Mouse (Mus musculus) WW6 (cell line): ENCODE measurements around the gene Med16.
"Not testable (repeated sequence)": the region's sequence is repeated elsewhere in the genome, so short reads cannot be mapped to it uniquely, and the experiment has no call there.

Source experiments
- DNase-seq: peaks from one replicate; pipeline ENCODE4 v3.0.0-alpha.2; 2013; ENCODE audit warnings: low read depth, low spot score

Gene Med16

DNA sequence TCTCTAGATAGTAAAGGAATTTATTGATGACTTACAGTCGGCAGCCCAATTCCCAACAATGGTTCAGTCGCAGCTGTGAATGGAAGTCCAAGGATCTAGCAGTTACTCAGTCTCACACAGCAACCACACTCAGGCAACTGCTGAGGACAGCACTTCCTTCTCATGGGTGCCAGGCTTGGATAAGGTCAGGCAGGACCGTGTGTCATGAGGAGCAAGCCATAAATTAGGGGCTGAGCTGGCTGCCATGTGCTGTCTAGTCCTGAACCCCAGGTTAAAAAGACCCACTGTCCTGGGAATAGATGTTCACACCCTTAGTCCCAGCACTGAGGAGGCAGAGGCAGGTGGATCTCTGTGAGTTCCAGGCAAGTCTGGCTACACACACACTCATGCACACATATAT, 23.8 kb downstream of the Med16 start:
- not testable (repeated sequence) for DNase-seq

DNA sequence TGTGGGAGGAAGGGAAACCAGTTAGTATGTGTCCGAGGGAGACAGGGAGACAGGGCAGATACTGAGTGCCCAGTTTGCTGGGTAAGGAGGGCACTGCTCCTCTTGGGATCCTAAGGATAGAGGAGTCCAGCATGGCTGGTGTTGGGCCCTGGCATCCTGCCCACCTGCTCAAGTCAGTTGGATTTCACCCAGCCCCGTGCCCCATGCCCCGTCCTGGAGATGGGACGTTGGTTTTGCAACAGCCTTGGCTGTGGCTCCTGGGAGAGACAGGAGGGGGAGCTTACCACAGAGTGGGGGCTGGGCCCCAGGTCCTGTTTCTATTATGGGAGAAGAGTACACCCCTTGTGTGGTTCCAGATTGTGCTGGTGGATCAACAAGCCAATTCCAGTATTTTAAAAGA, 24.3 kb downstream of the Med16 start:
- no peak for DNase-seq

GRCm38 (mm10) chr10:79883297-79884084, 25.2 kb downstream of the Med16 start:
- DNase-seq: peak; percentile 52

DNA sequence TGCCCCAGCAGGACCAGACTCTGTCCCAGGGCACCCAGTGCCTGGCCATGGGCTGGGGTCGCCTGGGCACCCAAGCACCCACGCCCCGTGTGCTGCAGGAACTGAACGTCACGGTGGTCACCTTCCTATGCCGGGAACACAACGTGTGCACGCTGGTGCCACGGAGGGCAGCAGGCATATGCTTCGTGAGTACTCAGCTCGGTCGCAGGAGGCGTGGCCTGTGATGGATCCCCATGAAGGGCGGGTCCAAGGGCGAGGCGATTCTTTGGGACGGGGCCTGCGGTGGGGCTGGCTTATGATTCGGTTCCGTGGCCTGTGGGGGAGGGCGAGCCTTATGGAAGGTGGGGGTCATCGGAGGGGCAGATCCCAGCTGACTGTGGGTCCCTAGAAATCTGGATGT, 26.7 kb downstream of the Med16 start:
- no peak for DNase-seq

- peak; percentile 49 for DNase-seq
These were observed 28.0 kb downstream of the Med16 start for GRCm38 (mm10) chr10:79880721-79881120.

GRCm38 (mm10) chr10:79879527-79879926, 29.2 kb downstream of the Med16 start:
- no peak for DNase-seq

DNA sequence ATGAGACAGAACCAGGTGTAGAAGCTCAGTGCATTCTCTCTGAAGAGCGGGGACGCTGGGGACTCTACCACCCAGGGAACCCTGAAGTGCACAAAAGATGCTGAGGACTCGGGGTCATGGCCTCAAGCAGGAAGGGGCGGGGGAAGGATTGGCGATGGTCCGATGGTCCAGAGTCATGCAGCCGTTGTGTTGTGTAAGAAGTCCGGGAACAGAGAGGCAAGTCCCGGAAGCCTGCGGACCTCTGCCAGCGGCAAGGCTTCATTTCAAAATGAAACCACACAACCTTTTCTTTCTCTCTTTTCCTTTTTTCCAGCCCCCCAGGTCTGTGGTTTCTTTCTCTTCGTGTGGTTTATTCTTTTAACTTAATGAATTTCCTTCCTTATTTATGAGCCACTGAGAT, 31.0 kb downstream of the Med16 start:
- DNase-seq: no peak

DNA sequence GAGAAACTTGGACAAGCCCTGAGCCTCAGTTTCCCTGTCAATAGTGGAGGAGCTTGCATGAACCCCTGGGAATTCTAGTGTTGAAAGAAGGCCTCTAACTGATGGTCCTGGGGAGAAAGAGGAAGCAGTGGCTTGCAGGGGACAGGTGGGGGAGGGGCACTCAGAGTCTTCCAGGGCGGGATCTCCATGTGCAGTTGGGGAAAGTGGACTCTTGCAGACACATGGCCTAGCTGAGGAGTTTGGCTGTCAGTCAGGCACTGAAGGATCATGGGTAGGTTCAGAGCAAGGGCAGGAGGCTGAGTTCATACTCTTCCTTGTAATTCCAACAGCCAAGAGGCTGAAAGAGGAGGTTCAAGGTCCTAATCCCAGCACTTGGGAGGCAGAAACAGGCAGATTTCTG, 31.5 kb downstream of the Med16 start:
- no peak for DNase-seq

GRCm38 (mm10) chr10:79874290-79874862, 34.3 kb downstream of the Med16 start, which contains the start of the genes Prtn3 and Plppr3:
Gene Prtn3, plus strand, starts transcription at chr10:79874476.
Gene Plppr3, minus strand, starts transcription at chr10:79874634.
- DNase-seq: no peak

GRCm38 (mm10) chr10:79873715-79874289, 34.9 kb downstream of the Med16 start:
- no peak for DNase-seq

- DNase-seq: no peak
These were observed 35.4 kb downstream of the Med16 start for GRCm38 (mm10) chr10:79873313-79873712.

DNA sequence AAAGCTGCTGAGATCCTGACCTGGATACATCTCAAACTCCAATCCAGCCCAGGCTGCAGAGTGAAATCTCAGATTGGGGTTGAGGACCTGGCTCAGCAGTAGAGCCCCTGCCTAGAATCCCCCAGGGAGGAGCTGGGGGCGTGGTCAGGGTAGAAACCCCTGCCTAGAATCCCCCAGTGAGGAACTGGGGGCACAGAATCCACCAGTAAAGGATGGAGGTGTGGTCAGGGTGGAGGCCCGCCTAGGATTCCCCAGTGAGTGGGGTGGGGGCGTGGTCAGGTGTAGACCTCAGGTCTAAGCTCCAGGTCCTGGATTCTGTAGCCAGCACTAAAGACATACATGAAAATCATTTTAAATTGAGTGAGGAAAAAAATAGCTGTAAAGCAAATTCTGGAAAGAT, 35.9 kb downstream of the Med16 start:
- DNase-seq: no peak

GRCm38 (mm10) chr10:79871845-79872244, 36.9 kb downstream of the Med16 start:
- no peak for DNase-seq

DNA sequence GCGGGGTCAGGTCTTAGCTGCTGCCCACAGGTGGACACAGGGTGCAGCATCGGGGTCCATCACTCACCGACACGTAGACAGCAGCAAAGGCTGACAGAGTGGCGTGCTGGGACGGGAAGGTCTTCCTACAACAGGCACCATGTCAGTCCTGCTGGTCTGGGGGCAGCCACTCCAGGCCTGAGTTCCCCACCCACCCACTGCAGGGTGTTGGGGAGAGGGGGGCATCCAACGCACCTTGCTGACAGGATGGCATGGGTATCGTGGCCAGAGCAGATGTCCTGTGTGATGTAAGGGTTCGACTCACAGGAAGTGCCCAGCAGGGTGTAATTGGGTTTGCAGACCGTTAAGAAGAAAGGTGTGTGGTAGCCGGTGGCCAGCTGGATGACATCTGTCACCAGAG, 42.1 kb downstream of the Med16 start:
- DNase-seq: no peak

DNA sequence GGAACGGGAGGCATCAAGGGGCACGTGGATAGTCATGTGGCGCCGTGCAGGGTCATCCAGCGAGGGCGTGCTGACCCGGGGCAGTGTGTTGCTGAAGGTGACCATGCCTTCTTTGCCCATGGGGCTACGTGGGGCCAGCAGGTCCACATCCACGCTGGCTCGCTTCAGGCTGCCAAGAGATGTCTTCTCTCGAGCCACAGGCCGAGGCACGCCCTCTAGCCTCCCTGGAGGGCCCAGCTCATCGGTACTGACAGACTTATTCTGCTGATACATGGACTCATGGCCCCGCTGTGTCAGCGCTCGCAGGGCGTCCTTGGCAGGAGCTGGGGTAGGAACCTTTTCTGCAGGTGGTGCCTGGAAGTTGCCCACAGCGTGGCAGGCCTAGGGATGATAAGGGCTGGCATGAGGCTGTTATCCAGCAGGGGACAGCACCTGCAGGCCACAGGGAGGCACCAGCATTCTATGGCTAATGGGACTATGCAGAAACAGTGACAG, 42.9 kb downstream of the Med16 start:
- DNase-seq: no peak

DNA sequence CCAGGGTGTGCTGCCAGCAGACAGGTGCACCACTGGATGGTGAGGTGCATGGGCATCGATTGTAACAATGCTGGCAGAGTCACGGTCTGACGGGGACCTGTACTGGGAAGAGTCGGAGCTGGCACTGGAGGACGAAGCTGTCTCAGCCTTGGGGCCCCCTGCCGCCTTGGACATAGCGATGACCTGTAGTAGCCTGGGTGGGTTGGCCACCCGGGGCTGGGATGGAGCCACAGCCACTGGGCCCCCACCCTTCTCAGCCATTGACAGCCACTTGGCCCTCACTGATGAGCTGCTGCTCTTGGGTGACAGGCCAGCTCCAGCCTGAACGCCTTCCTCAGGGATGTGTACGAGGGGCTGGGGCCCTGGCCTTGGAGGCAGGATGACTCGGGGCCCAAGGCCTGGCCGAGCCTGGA, 43.5 kb downstream of the Med16 start:
- DNase-seq: no peak

DNA sequence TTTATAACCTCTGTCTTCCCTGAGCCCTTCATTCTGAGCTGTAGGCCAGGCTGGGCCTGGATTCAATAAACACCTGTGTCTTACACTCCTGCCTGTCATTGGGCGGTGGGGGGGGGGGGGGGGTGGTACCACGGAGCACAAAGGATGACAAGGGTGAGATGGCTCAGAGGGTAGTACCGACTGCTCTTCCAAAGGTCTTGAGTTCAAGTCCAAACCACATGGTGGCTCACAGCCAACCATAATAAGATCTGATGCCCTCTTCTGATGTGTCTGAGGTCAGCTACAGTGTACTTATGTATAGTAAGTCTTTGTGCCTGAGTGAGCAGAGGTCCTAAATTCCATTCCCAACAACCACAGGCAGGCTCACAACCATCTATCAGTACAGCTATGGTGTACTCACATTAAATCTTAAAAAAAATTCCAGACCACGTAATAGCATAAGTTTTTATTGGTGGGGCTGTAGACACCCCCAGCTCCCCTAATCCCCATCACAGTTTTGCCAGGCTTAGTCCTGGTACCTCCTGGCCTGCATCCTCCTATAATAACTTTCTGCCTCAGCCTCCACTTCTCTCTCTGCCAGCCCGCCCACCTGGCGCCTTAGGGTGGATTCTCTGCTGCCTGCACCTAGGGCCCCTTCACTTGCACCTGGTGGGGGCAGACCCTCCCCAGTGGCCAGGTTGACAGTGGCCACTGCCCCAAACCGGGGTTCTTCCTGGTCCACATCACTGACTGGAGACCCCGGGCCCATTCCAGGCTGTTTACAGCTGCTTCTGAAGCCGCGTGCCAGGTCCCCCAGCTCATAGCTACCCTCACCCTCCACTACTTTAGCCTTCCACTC, 44.2 kb downstream of the Med16 start:
- no peak for DNase-seq

DNA sequence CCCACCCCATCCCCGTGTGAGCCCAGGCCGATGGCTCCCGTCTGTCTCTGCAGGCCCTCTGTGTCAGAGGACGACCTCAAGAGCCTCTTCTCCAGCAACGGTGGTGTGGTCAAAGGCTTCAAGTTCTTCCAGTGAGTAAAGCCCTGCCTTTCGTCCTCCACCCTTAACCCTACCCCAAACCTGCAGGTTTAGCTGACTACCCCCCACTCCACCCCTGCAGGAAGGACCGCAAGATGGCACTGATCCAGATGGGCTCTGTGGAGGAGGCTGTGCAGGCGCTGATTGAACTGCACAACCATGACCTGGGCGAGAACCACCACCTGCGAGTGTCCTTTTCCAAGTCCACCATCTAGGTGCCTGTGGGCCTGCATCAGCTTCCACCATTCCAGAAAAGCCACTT, 45.8 kb downstream of the Med16 start:
- DNase-seq: no peak

DNA sequence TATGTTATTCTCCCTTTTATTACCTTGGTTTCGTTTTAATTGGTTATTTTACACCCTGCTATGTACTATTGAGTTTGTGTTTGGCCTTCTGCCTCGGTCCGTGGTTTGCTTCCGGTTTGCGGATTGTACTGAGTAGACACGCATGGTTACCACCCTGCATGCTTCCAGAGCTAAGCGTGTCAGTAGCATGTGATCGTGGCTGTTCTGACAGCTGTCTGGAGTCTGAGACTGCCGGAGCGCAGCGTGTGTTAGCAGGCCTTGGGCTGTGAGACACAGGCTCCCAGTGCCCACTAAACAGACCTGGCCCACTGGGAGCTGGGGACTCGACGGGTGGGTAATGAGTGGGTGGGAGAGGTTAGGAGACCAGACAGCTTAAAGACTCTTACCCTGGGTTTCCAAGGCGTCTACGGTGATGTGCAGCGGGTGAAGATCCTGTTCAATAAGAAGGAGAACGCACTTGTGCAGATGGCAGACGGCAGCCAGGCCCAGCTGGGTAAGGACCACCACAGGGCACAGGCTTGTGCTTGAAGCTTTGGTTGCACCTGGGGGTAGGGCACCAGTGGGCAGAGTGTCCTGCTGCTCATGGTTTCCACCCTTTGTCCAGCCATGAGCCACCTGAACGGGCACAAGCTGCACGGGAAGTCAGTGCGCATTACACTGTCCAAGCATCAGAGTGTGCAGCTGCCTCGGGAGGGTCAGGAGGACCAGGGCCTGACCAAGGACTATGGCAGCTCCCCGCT, 46.5 kb downstream of the Med16 start:
- no peak for DNase-seq

DNA sequence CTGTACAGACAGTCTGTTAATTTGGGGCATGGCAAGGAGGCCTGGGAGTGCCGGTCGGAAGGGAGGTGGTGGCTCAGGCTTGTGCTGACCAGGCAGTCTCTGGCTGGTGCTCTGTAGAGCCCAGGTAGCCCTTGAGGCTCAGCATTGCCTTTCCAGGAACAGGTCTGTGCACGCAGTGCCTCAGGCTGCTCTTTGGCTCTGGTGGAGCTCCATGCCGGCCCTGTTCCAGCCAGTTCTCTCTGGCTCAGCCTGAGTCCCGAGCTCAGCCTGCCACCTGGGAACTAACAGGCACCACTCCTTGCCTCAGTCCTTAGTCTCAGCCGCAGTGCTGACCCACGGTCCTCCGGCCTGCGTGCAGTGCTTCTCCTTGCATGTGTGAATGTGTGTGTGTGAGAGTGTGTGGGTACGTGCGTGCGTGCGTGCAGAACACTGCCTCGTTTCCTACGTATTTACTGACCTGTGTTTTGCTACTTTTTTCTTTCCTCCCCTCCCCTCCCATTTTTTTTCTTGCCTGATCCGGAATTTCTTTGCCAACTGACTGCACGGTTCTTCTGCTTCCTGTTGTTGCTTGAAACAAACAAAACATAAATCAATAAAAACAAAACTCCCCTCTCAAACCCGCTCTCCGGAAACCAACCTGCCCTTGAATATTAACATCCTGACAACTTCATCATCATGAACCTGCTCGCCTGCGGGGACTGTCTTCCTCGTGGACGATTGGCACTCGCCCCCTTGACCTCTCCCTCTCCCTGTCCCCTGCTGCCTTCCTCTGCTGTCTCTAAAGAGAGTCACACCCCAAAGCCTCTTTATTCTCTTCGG, 47.3 kb downstream of the Med16 start:
- DNase-seq: no peak
